Mouse (Mus musculus) hindbrain, embryonic 13.5 days (tissue): ENCODE measurements around the gene Mettl23. TPM values are rescaled to one million over a fixed set of nuclear protein-coding genes. Genes with fewer than 3 reads are reported as not detected.
"Not testable (repeated sequence)": the region's sequence is repeated elsewhere in the genome, so short reads cannot be mapped to it uniquely, and the experiment has no call there.

Source experiments
- ATAC-seq: fragments of 200-750 bp; cut with Nextera tagmentation; 2 replicates; pipeline ENCODE4 v1.8.0; 2017; ENCODE audit warnings: moderate TSS enrichment; ENCODE audit not compliant: low FRiP score
- H3K27ac ChIP-seq: fragments of 300-500 bp; sonication (generic); 2 replicates; pipeline ENCODE4 v1.5.1; 2015; ENCODE audit warnings: inconsistent platforms, mild to moderate bottlenecking, moderate library complexity
- H3K27me3 ChIP-seq: fragments of 300-500 bp; sonication (generic); 2 replicates; pipeline ENCODE4 v1.6.1; 2015; ENCODE audit warnings: mild to moderate bottlenecking, inconsistent platforms
- H3K36me3 ChIP-seq: fragments of 300-500 bp; sonication (generic); 2 replicates; pipeline ENCODE4 v1.6.1; 2015; ENCODE audit warnings: mild to moderate bottlenecking, inconsistent platforms
- H3K4me1 ChIP-seq: fragments of 300-500 bp; sonication (generic); replicated peaks from 2 replicates; pipeline ENCODE4 v1.6.1; 2015; ENCODE audit warnings: inconsistent platforms
- H3K4me2 ChIP-seq: fragments of 300-500 bp; sonication (generic); 2 replicates; pipeline ENCODE4 v1.6.1; 2015; ENCODE audit warnings: inconsistent platforms, mild to moderate bottlenecking, moderate library complexity
- H3K4me3 ChIP-seq: fragments of 300-500 bp; sonication (generic); 2 replicates; pipeline ENCODE4 v1.5.1; 2015; ENCODE audit warnings: mild to moderate bottlenecking, inconsistent platforms
- H3K9ac ChIP-seq: fragments of 300-500 bp; sonication (generic); 2 replicates; pipeline ENCODE4 v1.6.1; 2015; ENCODE audit warnings: mild to moderate bottlenecking, inconsistent platforms
- H3K9me3 ChIP-seq: fragments of 300-500 bp; sonication (generic); 2 replicates; pipeline ENCODE4 v1.6.1; 2016; ENCODE audit warnings: inconsistent platforms
- whole genome bisulfite sequencing: fragments of 180-500 bp; shearing (Covaris S2); methylation state at CpG from one replicate; pipeline ENCODE4 v1.1.7; 2015; 5-methylcytosine and 5-hydroxymethylcytosine counted together
- polyA plus RNA-seq: library from polyadenylated mRNA; unstranded; fragments of >200 nt; fragmentation: Nextera tagmentation; extraction: Ambion mirVana; gene quantifications from 2 replicates; pipeline ENCODE4 v1.2.1, GENCODE M21; 2015

Gene Mettl23
- polyA plus RNA-seq, 1 experiment from 2014 or later: 79.3 TPM

- H3K4me1 ChIP-seq: peaks cover 47% of the 10 kb centered on the region
- H3K4me2 ChIP-seq: peak overlapping the region; percentile 27; the same call in 1 of the 2 replicates
- no peak overlapping the region; the same call in 1 of the 2 replicates for H3K27ac ChIP-seq
- no peaks in the 10 kb centered on the region for H3K9me3 ChIP-seq
- 81% methylated on average over 7 of the region's 7 CpGs for WGBS
- ATAC-seq: no peak
- peaks cover 66% of the 10 kb centered on the region for H3K36me3 ChIP-seq
- H3K27me3 ChIP-seq: no peaks in the 10 kb centered on the region
- H3K4me3 ChIP-seq: no peak overlapping the region
- H3K9ac ChIP-seq: peak overlapping the region; percentile 60
Measured at GRCm38 (mm10) chr11:116839601-116840000, 3.5 kb upstream of the Mettl23 start.

- peak overlapping the region; percentile 83 for H3K4me2 ChIP-seq
- H3K36me3 ChIP-seq: peaks cover 54% of the 10 kb centered on the region
- H3K27me3 ChIP-seq: no peaks in the 10 kb centered on the region
- H3K9me3 ChIP-seq: no peaks in the 10 kb centered on the region
- no peak for ATAC-seq
- 87% methylated on average over 4 of the region's 4 CpGs for WGBS
- peaks cover 51% of the 10 kb centered on the region for H3K4me1 ChIP-seq
- peak overlapping the region; percentile 91 for H3K9ac ChIP-seq
- no peak overlapping the region for H3K27ac ChIP-seq
- H3K4me3 ChIP-seq: peak overlapping the region; percentile 81
Measured at GRCm38 (mm10) chr11:116840748-116841147, 2.3 kb upstream of the Mettl23 start.

GRCm38 (mm10) chr11:116842531-116843260 is 382 bp upstream of the Mettl23 start:
- no peaks in the 10 kb centered on the region for H3K27me3 ChIP-seq
- H3K4me1 ChIP-seq: peaks cover 57% of the 10 kb centered on the region
- H3K4me2 ChIP-seq: peak overlapping the region; percentile 83
- H3K36me3 ChIP-seq: peaks cover 39% of the 10 kb centered on the region
- H3K4me3 ChIP-seq: peak overlapping the region; percentile 81
- peak overlapping the region; percentile 91 for H3K9ac ChIP-seq
- no peaks in the 10 kb centered on the region for H3K9me3 ChIP-seq
- WGBS: under 1% methylated on average over 73 of the region's 73 CpGs
- H3K27ac ChIP-seq: peak overlapping the region; percentile 98
- ATAC-seq: peak; percentile 75

- no peak overlapping the region for H3K4me3 ChIP-seq
- no peaks in the 10 kb centered on the region for H3K9me3 ChIP-seq
- no peak overlapping the region for H3K27ac ChIP-seq
- no peaks in the 10 kb centered on the region for H3K27me3 ChIP-seq
- peaks cover 43% of the 10 kb centered on the region for H3K4me1 ChIP-seq
- no peak overlapping the region for H3K4me2 ChIP-seq
- WGBS: 80% methylated on average over 4 of the region's 4 CpGs
- peaks cover 31% of the 10 kb centered on the region for H3K36me3 ChIP-seq
- no peak for ATAC-seq
- H3K9ac ChIP-seq: no peak overlapping the region
Measured at GRCm38 (mm10) chr11:116846593-116847181, 3.6 kb downstream of the Mettl23 start.

- no peak overlapping the region for H3K9ac ChIP-seq
- no peak overlapping the region for H3K4me2 ChIP-seq
- peaks cover 36% of the 10 kb centered on the region for H3K4me1 ChIP-seq
- no peaks in the 10 kb centered on the region for H3K9me3 ChIP-seq
- no peak overlapping the region for H3K27ac ChIP-seq
- ATAC-seq: no peak
- H3K27me3 ChIP-seq: no peaks in the 10 kb centered on the region
- WGBS: 93% methylated on average over 3 of the region's 3 CpGs
- H3K36me3 ChIP-seq: peaks cover 31% of the 10 kb centered on the region
- H3K4me3 ChIP-seq: no peak overlapping the region
Measured at GRCm38 (mm10) chr11:116847187-116848085, 4.4 kb downstream of the Mettl23 start.

GRCm38 (mm10) chr11:116848086-116848876 is 5.2 kb downstream of the Mettl23 start:
- no peak overlapping the region for H3K27ac ChIP-seq
- H3K4me1 ChIP-seq: peaks cover 36% of the 10 kb centered on the region
- no peak overlapping the region for H3K9ac ChIP-seq
- no peaks in the 10 kb centered on the region for H3K9me3 ChIP-seq
- no peak for ATAC-seq
- H3K4me3 ChIP-seq: no peak overlapping the region
- H3K4me2 ChIP-seq: no peak overlapping the region
- peaks cover 31% of the 10 kb centered on the region for H3K36me3 ChIP-seq
- no peaks in the 10 kb centered on the region for H3K27me3 ChIP-seq
- WGBS: 82% methylated on average over 5 of the region's 5 CpGs

GRCm38 (mm10) chr11:116848877-116849178 is 5.8 kb downstream of the Mettl23 start:
- Histone ChIP-seq H3K4me1 (peaks cover 35% of the 10 kb centered on the region), H3K36me3 (peaks cover 31% of the 10 kb centered on the region)
- H3K4me3 ChIP-seq, H3K4me2 ChIP-seq, H3K9me3 ChIP-seq, H3K27me3 ChIP-seq, ATAC-seq, H3K27ac ChIP-seq, H3K9ac ChIP-seq: not testable (repeated sequence)
- WGBS: 79% methylated on average over 2 of the region's 2 CpGs

- H3K27ac ChIP-seq: no peak overlapping the region
- no peak overlapping the region for H3K4me2 ChIP-seq
- no peak overlapping the region for H3K4me3 ChIP-seq
- no peak for ATAC-seq
- H3K9ac ChIP-seq: no peak overlapping the region
- no peaks in the 10 kb centered on the region for H3K27me3 ChIP-seq
- H3K9me3 ChIP-seq: no peaks in the 10 kb centered on the region
- peaks cover 31% of the 10 kb centered on the region for H3K36me3 ChIP-seq
- H3K4me1 ChIP-seq: peaks cover 33% of the 10 kb centered on the region
Measured at GRCm38 (mm10) chr11:116849587-116849986, 6.5 kb downstream of the Mettl23 start.

- Histone ChIP-seq H3K36me3 (peaks cover 31% of the 10 kb centered on the region), H3K27me3 (no peaks in the 10 kb centered on the region), H3K4me1 (peaks cover 36% of the 10 kb centered on the region), H3K4me3 (peak overlapping the region; percentile 94), H3K4me2 (peak overlapping the region; percentile 94), H3K27ac (no peak overlapping the region), H3K9me3 (no peaks in the 10 kb centered on the region), H3K9ac (peak overlapping the region; percentile 35; the same call in 1 of the 2 replicates)
- ATAC-seq: no peak
- WGBS: 56% methylated on average over 4 of the region's 4 CpGs
Measured at GRCm38 (mm10) chr11:116850085-116850484, 7.0 kb downstream of the Mettl23 start.

GRCm38 (mm10) chr11:116850833-116851477 is 7.9 kb downstream of the Mettl23 start:
- peak overlapping the region; percentile 94 for H3K4me2 ChIP-seq
- no peaks in the 10 kb centered on the region for H3K9me3 ChIP-seq
- H3K4me3 ChIP-seq: peak overlapping the region; percentile 94
- 0 out of 2 replicates have a peak overlapping the region, but pooled peaks have one; percentile 97 for H3K27ac ChIP-seq
- ATAC-seq: no peak
- WGBS: 42% methylated on average over 6 of the region's 6 CpGs
- H3K4me1 ChIP-seq: peaks cover 40% of the 10 kb centered on the region
- peak overlapping the region; percentile 97 for H3K9ac ChIP-seq
- H3K27me3 ChIP-seq: no peaks in the 10 kb centered on the region
- peaks cover 31% of the 10 kb centered on the region for H3K36me3 ChIP-seq

GRCm38 (mm10) chr11:116851576-116852290 is 8.7 kb downstream of the Mettl23 start:
- Histone ChIP-seq H3K27ac (peak overlapping the region; percentile 97), H3K36me3 (peaks cover 31% of the 10 kb centered on the region), H3K4me3 (peak overlapping the region; percentile 94), H3K4me1 (peaks cover 36% of the 10 kb centered on the region), H3K27me3 (no peaks in the 10 kb centered on the region), H3K9ac (peak overlapping the region; percentile 97), H3K9me3 (no peaks in the 10 kb centered on the region), H3K4me2 (peak overlapping the region; percentile 94)
- 0 out of 2 replicates have a peak, but pooled peaks have one; percentile 0 for ATAC-seq
- under 1% methylated on average over 29 of the region's 29 CpGs for WGBS
